Mouse (Mus musculus): Measurements from ENCODE around the gene B230104I21Rik. TPM values are rescaled to one million over a fixed set of nuclear protein-coding genes. Genes with fewer than 3 reads are reported as not detected.

The B230104I21Rik gene
- total RNA-seq, 2 experiments from 2014 or later, result 0.40 TPM; not detected in 1

GRCm38 (mm10) chr4:154348197-154348786, 12.4 kb downstream of the B230104I21Rik start:
- no peak for DNase-seq (ENCODE audit: low spot score in 2 of 2)

- DNase-seq (ENCODE audit: low spot score in 2 of 2), result no peak
These were observed 16.3 kb downstream of the B230104I21Rik start for GRCm38 (mm10) chr4:154352246-154352645.

GRCm38 (mm10) chr4:154355408-154355807, 19.5 kb downstream of the B230104I21Rik start:
- no peak for DNase-seq (ENCODE audit: low spot score in 2 of 2)

- DNase-seq (ENCODE audit: low spot score in 2 of 2), result no peak
These were observed 22.4 kb downstream of the B230104I21Rik start for GRCm38 (mm10) chr4:154358370-154358769.

- no peak for DNase-seq (ENCODE audit: low spot score in 2 of 2)
These were observed 22.9 kb downstream of the B230104I21Rik start for GRCm38 (mm10) chr4:154358816-154359215.

GRCm38 (mm10) chr4:154359762-154360300, 23.9 kb downstream of the B230104I21Rik start:
- no peak for DNase-seq (ENCODE audit: low spot score in 2 of 2)

GRCm38 (mm10) chr4:154360441-154360840, 24.5 kb downstream of the B230104I21Rik start:
- DNase-seq (ENCODE audit: low spot score in 2 of 2), result no peak

- no peak for DNase-seq (ENCODE audit: low spot score in 2 of 2)
These were observed 24.9 kb downstream of the B230104I21Rik start for GRCm38 (mm10) chr4:154360850-154361249.

GRCm38 (mm10) chr4:154364752-154365151, 28.8 kb downstream of the B230104I21Rik start:
- no peak for DNase-seq (ENCODE audit: low spot score in 2 of 2)

- DNase-seq (ENCODE audit: low spot score in 2 of 2), result no peak
These were observed 30.9 kb downstream of the B230104I21Rik start for GRCm38 (mm10) chr4:154366836-154367235.

GRCm38 (mm10) chr4:154369089-154369488, 33.2 kb downstream of the B230104I21Rik start:
- DNase-seq (ENCODE audit: low spot score in 2 of 2), result no peak

- DNase-seq (ENCODE audit: low spot score in 2 of 2), result no peak
These were observed 34.9 kb downstream of the B230104I21Rik start for GRCm38 (mm10) chr4:154370841-154371240.

- DNase-seq (ENCODE audit: low spot score in 2 of 2), result no peak
These were observed 35.8 kb downstream of the B230104I21Rik start for GRCm38 (mm10) chr4:154371542-154372247.

- DNase-seq (ENCODE audit: low spot score in 2 of 2), result no peak
These were observed 40.2 kb downstream of the B230104I21Rik start for GRCm38 (mm10) chr4:154375939-154376625.

- DNase-seq (ENCODE audit: low spot score in 2 of 2), result no peak
These were observed 42.9 kb downstream of the B230104I21Rik start for GRCm38 (mm10) chr4:154378876-154379275.

- no peak for DNase-seq (ENCODE audit: low spot score in 2 of 2)
These were observed 49.3 kb downstream of the B230104I21Rik start for GRCm38 (mm10) chr4:154385208-154385607.

GRCm38 (mm10) chr4:154385918-154386317, 50.0 kb downstream of the B230104I21Rik start:
- no peak for DNase-seq (ENCODE audit: low spot score in 2 of 2)

- no peak for DNase-seq (ENCODE audit: low spot score in 2 of 2)
These were observed 50.9 kb downstream of the B230104I21Rik start for GRCm38 (mm10) chr4:154386810-154387209.

GRCm38 (mm10) chr4:154389641-154390040, 53.7 kb downstream of the B230104I21Rik start:
- DNase-seq (ENCODE audit: low spot score in 2 of 2), result no peak

- peak; percentile 53 to 54 for DNase-seq (ENCODE audit: low spot score in 2 of 2)
These were observed 54.6 kb downstream of the B230104I21Rik start for GRCm38 (mm10) chr4:154390333-154391080.

GRCm38 (mm10) chr4:154392641-154393040, 56.7 kb downstream of the B230104I21Rik start:
- no peak for DNase-seq (ENCODE audit: low spot score in 2 of 2)
